ENCODE assay signal across 9 mouse cellular contexts in the genomic region with DNA sequence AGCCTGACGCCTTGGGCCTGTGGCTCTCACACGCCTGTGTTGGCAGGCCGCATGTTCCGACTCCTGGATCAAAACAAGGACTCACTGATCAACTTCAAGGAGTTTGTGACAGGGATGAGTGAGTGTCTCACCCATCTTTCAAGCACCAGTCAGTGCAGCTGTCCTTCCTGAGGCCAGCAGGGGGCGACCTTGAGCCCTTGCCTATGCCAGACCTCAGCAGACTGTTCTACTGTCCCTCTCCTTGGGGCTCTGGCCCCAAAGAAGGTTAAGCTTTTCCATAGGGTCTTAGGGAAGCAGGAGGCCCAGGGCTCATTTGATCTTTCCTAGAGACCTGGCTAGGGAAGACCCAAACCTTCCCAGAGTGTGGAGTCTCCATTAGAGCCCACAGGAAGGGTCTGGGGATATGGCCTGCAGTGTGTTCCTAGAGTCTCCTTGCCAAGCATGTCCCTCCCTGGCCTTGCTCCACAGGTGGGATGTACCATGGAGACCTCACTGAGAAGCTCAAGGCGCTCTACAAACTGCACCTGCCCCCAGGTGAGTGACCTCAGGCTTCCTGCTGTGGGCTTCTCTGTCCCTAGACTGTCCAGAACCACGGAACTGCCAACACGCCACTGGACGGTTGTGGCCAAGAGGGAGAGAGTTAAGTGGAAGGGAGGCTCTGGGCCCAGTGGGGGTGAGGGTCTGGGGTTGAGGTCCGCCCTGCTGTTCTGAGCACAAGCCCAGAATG. TPM values are rescaled to one million over a fixed set of nuclear protein-coding genes. Genes with fewer than 3 reads are reported as not detected.
DNase-seq lines count a peak whose midpoint lies in the region; ATAC-seq and TF ChIP-seq lines count a peak whose summit lies in the region.
"Had no signal": no experiment of that assay in that cellular context is flagged by ENCODE, and none has a peak within 500 bp of the region (broad histone marks: within the 10 kb centered on the region; RNA-seq: fewer than 3 reads in every experiment).

No protein-coding gene starts in this region.

- WGBS in lung, postnatal 0 days, result 58% methylated on average over 10 of the region's 10 CpGs

- peak; percentile 74 for DNase-seq in R1 (ENCODE audit: low read depth, low spot score)
- peak; percentile 67 to 79 for DNase-seq in cerebellum, postnatal 14 days
- peak; percentile 31 to 41 for DNase-seq in gastrocnemius, adult 8-10 months (ENCODE audit: low spot score in 2 of 2)
- DNase-seq in kidney, adult 9 months, result peak; percentile 76
- peak; percentile 81 for DNase-seq in lung, postnatal 0 days (ENCODE audit: low spot score)
- peak; percentile 56 for DNase-seq in urinary bladder, postnatal 14 days (ENCODE audit: low spot score)

- H3K27me3 ChIP-seq in lung, postnatal 0 days (replicated peaks; ENCODE audit: insufficient read depth, low read length), result no peaks in the 10 kb centered on the region
- H3K27me3 ChIP-seq: hindbrain, embryonic 15.5 days had no signal

- no peaks in the 10 kb centered on the region for H3K4me1 ChIP-seq in lung, postnatal 0 days (ENCODE audit: insufficient read depth, low read depth, low read length)
- H3K4me1 ChIP-seq: hindbrain, embryonic 15.5 days had no signal

- no peak for TF ChIP-seq EP300 in lung, postnatal 0 days (IDR thresholded peaks at IDR 0.05)

- TF ChIP-seq CTCF in lung, postnatal 0 days (IDR thresholded peaks at IDR 0.05), result peak; percentile 99

- no peak overlapping the region for H3K4me2 ChIP-seq in lung, postnatal 0 days (replicated peaks; ENCODE audit: low read depth, low read length)
- H3K4me2 ChIP-seq: hindbrain, embryonic 15.5 days had no signal

- peaks cover 33% of the 10 kb centered on the region for H3K36me3 ChIP-seq in lung, postnatal 0 days (ENCODE audit: insufficient read depth, low read length)

- H3K9me3 ChIP-seq in lung, postnatal 0 days (ENCODE audit: low read length), result no peaks in the 10 kb centered on the region
- H3K9me3 ChIP-seq: hindbrain, embryonic 15.5 days had no signal

- H3K4me3 ChIP-seq in lung, postnatal 0 days (ENCODE audit: low read depth, low read length), result no peak overlapping the region
- H3K4me3 ChIP-seq: hindbrain, embryonic 15.5 days had no signal

- peak; percentile 67 for ATAC-seq in CD4-positive, CD25-positive, alpha-beta regulatory T cell, adult 4 months
- ATAC-seq in lung, postnatal 0 days, result peak; percentile 69
- ATAC-seq in neutrophil, adult 5-6 weeks (ENCODE audit: extremely low read depth, insufficient number of reproducible peaks, low FRiP score, poor library complexity, severe bottlenecking), result peak; percentile 67

- H3K9ac ChIP-seq in lung, postnatal 0 days (replicated peaks; ENCODE audit: low read depth), result no peak overlapping the region
- H3K9ac ChIP-seq: hindbrain, embryonic 15.5 days had no signal

- no peak overlapping the region for H3K27ac ChIP-seq in lung, postnatal 0 days (ENCODE audit: low read length)
- H3K27ac ChIP-seq: hindbrain, embryonic 15.5 days had no signal

RNA-seq across cellular contexts. Expression of a gene that starts 12.5 kb away (rescaled TPM):
- polyA plus RNA-seq in CD4-positive, CD25-positive, alpha-beta regulatory T cell, adult 4 months (2017; shearing (Covaris generic)), result 10 to 100 TPM in 1 of 2 experiments, 1 to 10 TPM in 1; 7.9 to 11.7 TPM
- total RNA-seq in gastrocnemius, adult 8-10 months (2022), result 1 to 10 TPM; 2.4 to 2.9 (median 2.6) TPM
- polyA plus RNA-seq in lung, postnatal 0 days (2015; fragmentation: Nextera tagmentation; extraction: Ambion mirVana), result 6.9 and 9.0 TPM in 2 replicates
- total RNA-seq in neutrophil, adult 5-6 weeks (2017), result 2.2 and 2.9 TPM in 2 replicates

RNA-seq across cellular contexts. Expression of a gene that starts 30.5 kb away (rescaled TPM):
- 10 to 100 TPM; 23.4 to 30.0 TPM for polyA plus RNA-seq in CD4-positive, CD25-positive, alpha-beta regulatory T cell, adult 4 months (2017; shearing (Covaris generic))
- total RNA-seq in gastrocnemius, adult 8-10 months (2022), result 10 to 100 TPM; 22.3 to 28.2 (median 23.1) TPM
- polyA plus RNA-seq in lung, postnatal 0 days (2015; fragmentation: Nextera tagmentation; extraction: Ambion mirVana), result 26.1 and 27.4 TPM in 2 replicates
- total RNA-seq in neutrophil, adult 5-6 weeks (2017), result 74.3 and 98.6 TPM in 2 replicates

RNA-seq across cellular contexts. Expression of a gene that starts 48.9 kb away (rescaled TPM):
- polyA plus RNA-seq in CD4-positive, CD25-positive, alpha-beta regulatory T cell, adult 4 months (2017; shearing (Covaris generic)), result 10 to 100 TPM; 74.8 to 88.4 TPM
- 100 to 1,000 TPM; 494 to 615 (median 543) TPM for total RNA-seq in gastrocnemius, adult 8-10 months (2022)
- polyA plus RNA-seq in lung, postnatal 0 days (2015; fragmentation: Nextera tagmentation; extraction: Ambion mirVana), result 405 and 426 TPM in 2 replicates
- total RNA-seq in neutrophil, adult 5-6 weeks (2017), result 438 and 455 TPM in 2 replicates

RNA-seq across cellular contexts. Expression of a gene that starts 48.9 kb away (rescaled TPM):
- 1 to 10 TPM; 1.1 to 1.7 TPM for polyA plus RNA-seq in CD4-positive, CD25-positive, alpha-beta regulatory T cell, adult 4 months (2017; shearing (Covaris generic))
- total RNA-seq in gastrocnemius, adult 8-10 months (2022), result 10 to 100 TPM; 40.4 to 49.2 (median 44.9) TPM
- 43.4 and 44.4 TPM in 2 replicates for polyA plus RNA-seq in lung, postnatal 0 days (2015; fragmentation: Nextera tagmentation; extraction: Ambion mirVana)
- 4.4 and 5.5 TPM in 2 replicates for total RNA-seq in neutrophil, adult 5-6 weeks (2017)
